Mouse (Mus musculus): ENCODE data around the gene H2afy2.

The H2afy2 gene

GRCm38 (mm10) chr10:61784414-61784813 is 467 bp upstream of the H2afy2 start:
- no peak for DNase-seq (ENCODE audit: low spot score in 2 of 2)

DNA sequence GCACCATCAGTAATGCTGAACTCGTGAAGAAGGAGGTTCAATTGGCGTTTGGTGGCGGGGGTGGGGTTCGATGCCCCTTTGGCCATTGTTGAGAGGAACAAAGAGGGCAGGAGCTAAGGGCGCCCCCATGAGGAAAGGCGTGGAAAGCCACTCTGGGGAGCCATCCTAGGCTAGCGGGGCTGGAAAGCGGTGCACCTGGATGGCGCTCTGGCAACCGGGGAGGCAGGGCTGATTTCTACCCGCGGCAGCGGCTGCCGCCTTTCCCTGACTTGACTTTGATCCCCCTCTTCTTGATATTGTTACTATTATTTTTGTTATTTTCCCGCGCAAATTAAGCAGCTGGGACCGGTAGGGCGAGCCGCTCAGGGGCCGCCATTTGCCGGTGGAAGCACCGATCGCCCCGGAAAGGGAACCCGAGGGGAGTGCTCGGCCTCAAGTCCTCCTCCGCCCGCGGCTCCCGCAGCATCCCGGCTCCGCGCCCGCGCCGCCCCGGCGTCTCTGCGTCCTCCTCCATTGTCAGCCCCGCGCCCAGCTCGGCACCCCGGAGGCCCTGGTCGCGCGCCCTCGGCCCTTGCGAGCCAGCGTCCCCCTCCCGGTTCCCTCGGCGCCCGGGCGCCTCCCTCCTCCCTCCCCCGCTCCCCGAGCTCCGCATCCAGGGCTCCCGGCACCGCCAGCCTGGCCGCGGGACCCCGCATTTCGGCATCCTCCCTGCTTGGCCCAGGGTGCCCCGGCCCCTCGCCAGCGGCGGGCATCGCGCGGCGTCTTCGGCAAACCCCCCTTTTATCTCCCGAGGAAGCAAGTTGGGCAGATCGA is 942 bp downstream of the H2afy2 start:
- DNase-seq (ENCODE audit: low spot score in 2 of 2): no peak

DNA sequence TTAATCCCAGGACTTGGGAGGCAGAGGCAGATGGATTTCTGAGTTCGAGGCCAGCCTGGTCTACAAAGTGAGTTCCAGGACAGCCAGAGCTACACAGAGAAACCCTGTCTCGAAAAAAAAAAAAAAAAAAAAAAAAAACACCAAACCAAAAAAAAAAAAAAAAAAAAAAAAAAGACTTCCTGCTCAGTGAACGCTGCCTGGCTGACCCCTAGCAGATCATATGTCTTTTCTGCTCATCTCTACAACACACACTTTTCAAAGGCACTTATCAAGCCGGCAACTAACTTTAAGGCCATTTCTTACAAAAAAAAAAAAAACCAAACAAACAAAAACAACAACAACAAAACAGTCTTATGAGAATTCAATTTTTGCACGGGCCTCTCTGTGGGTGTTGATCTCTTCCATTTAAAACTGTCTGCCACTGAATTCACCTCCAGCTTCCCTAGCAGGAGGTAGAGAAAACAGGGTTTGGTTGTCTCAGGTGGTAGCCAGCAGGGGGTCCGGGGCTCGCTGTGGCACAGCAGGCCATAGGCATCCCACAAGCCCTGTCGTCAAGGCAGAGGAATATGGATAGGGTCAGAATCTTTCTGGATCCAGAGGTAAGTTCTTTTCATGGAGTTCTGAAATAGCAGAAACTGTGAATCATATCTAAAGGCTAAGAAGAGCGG is 2.4 kb downstream of the H2afy2 start:
- DNase-seq (ENCODE audit: low spot score in 2 of 2): no peak

GRCm38 (mm10) chr10:61766806-61767205 is 17.1 kb downstream of the H2afy2 start:
- no peak for DNase-seq (ENCODE audit: low spot score in 2 of 2)

DNA sequence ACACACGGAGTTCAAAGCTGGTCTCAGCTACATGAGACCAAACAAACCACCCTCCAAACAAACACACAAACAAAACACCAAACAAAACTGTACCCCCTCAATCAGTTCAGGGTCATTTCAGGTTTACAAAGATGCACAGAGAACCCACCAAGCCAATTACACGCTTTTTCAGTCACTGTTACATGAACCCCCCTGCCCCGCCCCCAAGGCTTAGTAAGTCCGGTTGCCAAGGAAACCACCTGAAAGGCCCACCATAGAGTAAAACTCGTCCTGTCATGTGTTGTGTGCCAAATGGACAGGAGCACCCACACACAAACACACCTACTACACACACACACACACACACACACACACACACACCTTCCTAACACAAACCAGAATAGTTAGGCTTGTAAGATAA is 18.4 kb downstream of the H2afy2 start:
- DNase-seq (ENCODE audit: low spot score in 2 of 2): no peak

DNA sequence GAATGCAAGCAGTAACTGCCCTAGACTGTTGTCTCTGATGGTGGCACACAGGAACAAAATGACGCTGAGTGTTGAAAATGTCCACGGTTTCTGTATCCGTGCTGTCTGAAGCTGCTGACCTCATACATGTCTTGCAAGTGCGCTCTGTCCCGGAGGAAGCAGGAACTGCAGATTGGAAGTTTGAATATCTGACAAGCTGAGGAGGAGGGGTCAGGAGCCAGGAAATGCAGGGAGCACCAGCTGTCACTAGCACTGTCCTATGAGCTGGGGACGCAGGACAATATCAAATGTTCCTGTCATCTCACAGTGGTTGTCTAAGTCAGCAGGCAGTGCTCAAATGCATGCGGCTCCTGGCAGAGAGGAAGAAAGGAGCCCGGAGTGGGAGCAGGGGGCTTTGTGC is 19.3 kb downstream of the H2afy2 start:
- DNase-seq (ENCODE audit: low spot score in 2 of 2): no peak

- no peak for DNase-seq (ENCODE audit: low spot score in 2 of 2)
These were observed 24.1 kb downstream of the H2afy2 start for GRCm38 (mm10) chr10:61759869-61760268.

DNA sequence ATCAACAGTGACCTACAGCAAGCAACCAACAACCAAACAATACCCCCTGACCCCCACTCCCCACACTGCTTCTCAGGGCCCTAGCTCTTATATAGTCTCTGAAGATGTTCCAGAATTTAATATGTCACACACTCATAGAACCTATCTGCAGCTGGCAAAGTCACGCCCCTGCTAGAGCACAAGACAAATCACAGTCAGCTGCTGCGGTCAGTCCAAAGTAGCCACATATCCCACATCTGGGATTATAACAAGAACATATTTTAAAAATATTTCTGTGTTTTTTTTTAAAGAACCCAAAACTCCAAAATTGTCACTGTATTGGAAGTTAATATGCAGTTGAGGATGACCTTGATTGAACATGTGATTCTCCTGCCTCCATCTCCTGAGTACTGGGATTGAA is 25.0 kb downstream of the H2afy2 start:
- no peak for DNase-seq (ENCODE audit: low spot score in 2 of 2)

DNA sequence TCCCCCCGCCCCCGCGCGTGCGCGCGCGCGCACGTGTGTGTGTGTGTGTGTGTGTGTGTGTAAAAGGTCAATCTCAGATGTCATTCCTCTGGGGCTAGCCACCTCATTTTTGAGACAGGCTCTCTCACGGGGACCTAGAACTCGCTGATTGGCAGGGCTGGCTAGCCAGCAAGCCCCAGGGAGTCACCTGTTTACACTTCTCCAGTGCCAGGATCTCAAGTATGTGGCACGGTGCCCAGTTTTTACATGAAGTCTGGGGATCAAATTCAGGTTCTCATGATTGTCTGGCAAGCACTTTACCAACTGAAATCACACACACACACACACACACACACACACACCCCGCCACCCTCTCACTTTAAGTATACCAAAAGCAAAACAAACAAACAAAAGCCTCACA is 26.9 kb downstream of the H2afy2 start:
- no peak for DNase-seq (ENCODE audit: low spot score in 2 of 2)

DNA sequence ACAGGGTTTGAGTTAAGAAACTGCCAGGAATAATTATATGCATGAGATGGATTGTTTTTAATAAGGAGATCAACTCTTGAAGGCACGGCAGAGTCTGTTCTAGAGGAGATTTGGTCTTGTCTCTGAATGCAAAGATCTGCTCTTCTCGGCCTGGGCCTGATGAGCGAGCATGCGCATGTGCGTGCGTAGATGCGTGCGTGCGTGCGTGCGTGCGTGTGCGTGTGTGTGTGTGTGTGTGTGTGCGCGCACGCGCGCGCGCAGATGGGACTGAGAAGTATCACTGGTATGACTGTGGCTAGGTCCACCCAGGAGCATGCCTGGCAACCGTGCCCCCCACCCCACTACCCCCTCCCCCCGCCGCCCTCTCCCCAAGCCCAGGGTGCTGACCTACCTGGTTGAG is 30.9 kb downstream of the H2afy2 start:
- no peak for DNase-seq (ENCODE audit: low spot score in 2 of 2)

- DNase-seq (ENCODE audit: low spot score in 2 of 2): no peak
These were observed 32.3 kb downstream of the H2afy2 start for GRCm38 (mm10) chr10:61751534-61752219.

GRCm38 (mm10) chr10:61750014-61750413 is 33.9 kb downstream of the H2afy2 start:
- DNase-seq (ENCODE audit: low spot score in 2 of 2): no peak

GRCm38 (mm10) chr10:61747302-61747701 is 36.6 kb downstream of the H2afy2 start:
- no peak for DNase-seq (ENCODE audit: low spot score in 2 of 2)

GRCm38 (mm10) chr10:61745133-61745532 is 38.8 kb downstream of the H2afy2 start:
- DNase-seq (ENCODE audit: low spot score in 2 of 2): no peak

GRCm38 (mm10) chr10:61742336-61742735 is 41.6 kb downstream of the H2afy2 start:
- no peak for DNase-seq (ENCODE audit: low spot score in 2 of 2)

- no peak for DNase-seq (ENCODE audit: low spot score in 2 of 2)
These were observed 42.1 kb downstream of the H2afy2 start for GRCm38 (mm10) chr10:61741873-61742272.

DNA sequence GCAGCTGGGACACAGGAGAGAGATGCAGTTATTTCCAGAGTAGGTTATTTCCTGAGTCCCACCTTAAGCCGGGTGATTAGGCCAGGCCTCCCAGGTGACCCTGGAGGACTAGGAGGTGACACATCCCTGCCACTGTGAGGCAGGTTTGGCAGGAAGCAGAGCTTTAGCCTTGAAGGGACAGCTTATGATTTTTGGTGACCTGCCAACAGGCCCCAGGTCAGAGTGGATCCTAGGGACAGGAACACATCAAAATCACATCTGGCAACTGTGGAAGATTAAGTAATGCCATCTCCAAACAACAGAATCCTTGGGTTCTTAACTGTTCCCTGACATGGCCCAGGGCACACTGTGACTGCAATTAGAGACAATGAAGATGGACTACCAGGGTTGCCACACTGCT is 42.6 kb downstream of the H2afy2 start:
- DNase-seq (ENCODE audit: low spot score in 2 of 2): no peak

DNA sequence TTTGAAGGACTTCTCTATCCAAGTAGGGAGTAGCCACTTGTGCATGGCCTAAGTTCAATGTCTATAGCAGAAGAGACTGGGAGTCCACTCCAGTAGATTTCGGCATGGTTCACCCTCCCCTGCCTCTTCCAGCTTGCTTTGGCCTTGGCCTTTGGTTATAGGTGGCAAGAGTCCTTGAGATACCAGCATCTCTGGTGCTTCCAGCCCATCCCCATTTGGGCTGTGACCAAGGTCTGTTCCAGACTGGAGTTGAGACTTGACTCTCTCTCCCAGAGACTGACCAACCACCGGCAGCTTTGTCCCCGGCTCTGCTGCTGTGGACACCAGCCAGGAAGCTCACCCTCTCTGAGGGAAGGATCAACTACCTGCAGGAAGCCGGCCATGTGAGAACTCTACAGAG is 45.8 kb downstream of the H2afy2 start:
- no peak for DNase-seq (ENCODE audit: low spot score in 2 of 2)

DNA sequence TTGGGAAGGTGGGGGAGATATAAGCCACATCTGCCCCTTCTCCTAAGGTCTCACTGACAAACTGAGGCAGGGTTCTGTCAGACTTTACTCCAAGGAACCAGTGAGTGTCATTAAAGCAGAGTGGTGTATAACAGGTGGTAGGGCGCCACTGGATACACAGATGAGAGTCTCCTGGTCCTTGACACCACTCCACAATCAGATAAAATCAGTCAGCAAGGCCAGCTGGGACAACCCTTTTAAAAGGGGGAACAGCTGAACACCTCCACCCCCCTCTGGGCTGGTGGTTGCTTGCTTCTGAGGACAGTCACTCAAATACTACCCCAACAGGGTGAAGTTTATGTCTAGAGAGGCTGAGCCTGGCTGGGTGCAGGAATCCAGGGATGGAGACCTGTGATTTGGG is 46.4 kb downstream of the H2afy2 start:
- DNase-seq (ENCODE audit: low spot score in 2 of 2): no peak

GRCm38 (mm10) chr10:61736671-61737078 is 47.3 kb downstream of the H2afy2 start:
- no peak for DNase-seq (ENCODE audit: low spot score in 2 of 2)

- peak in 1 of 2 experiments; percentile 17 for DNase-seq (ENCODE audit: low spot score in 2 of 2)
These were observed 49.6 kb downstream of the H2afy2 start for GRCm38 (mm10) chr10:61734377-61734776.

- DNase-seq (ENCODE audit: low spot score in 2 of 2): no peak
These were observed 53.8 kb downstream of the H2afy2 start for GRCm38 (mm10) chr10:61730171-61730570.

DNA sequence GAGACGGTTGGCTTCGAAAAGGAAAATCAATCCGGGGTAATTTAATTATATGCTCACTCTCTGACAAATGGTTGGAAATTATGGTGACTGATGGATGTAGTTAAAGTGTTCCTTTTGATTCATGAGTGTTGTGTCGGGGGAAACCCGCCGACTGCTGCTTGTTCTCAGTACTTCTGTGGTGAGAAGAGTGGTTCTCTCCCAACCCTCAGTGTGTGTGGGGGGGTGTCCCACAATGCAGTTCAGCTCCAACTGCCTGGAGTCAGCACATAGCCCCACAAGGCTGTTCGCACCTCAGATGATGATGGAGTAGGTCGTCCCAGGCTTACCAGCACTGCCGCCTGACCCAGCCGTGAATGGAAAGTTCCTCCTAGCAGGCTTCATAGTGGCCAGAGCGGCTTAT is 54.8 kb downstream of the H2afy2 start:
- no peak for DNase-seq (ENCODE audit: low spot score in 2 of 2)

Measured in natural killer cell, adult 2 months (primary cell).